Mouse (Mus musculus): ENCODE measurements at regions not wholly inside any gene's neighbourhood (a gene's known extent, or its start where the extent isn't known, plus 50 kb on each side); places are given as distances from the start of the nearest gene placed in this dataset.

DNA sequence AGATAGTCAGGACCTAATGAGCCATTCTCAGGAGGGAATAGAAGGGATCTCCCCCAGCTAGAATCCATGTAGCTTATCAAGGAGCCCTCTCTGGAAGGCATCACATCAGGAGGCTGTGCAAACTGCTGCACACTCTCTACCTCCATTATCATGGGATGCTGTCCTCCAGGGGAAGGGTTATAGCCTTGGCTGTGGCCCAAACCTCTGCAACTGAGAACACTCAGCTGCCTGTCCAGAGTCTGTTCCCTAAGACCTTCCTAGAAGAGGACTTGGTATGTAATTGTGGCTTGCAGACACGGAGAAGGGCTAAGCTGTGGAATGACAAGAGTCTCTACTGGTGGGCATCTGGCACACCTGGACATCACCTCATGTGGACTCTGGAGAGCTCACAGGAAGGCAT, 180.2 kb downstream of the Uaca start:
- TF ChIP-seq CTCF (conservative IDR thresholded peaks at IDR 0.05) = no peak
- no peak for DNase-seq (ENCODE audit: low spot score in 2 of 2)
- Histone ChIP-seq H3K4me3 (no peak overlapping the region), H3K27ac (no peak overlapping the region)

DNA sequence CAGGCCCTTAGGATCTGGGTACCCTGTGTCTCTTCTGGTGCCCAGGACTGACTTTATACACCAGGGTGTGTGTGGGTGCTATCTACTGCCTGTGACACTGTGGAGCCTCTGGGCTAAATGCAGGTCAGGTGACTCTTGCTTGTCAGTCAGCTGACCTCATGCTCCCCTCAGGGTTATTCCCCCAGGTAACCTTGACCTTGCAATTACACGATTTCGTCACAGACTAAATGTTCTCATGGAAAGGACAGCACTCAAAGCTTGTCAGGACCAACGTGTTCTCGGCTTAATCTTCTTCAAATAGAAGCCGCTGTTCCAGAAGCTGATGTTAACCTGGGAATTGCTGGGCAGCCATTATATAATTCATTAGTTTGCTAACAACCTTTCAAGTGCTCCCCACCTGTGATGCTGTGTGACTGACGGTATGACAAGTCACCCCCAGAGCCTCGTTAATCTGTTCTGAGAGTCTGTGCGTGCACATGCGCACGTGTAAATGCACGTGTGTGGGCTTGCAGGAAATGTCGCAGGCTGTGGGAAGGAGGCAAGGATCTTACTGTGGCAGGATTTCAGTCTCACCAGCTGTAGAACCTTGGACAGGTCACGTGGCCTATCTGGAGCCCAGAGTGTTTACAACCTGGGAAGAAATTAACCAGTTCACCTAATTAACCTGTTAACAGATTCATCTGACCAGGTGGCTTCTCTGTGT, 188.2 kb downstream of the Uaca start:
- DNase-seq (ENCODE audit: low spot score in 2 of 2) = no peak
- H3K4me3 ChIP-seq = no peak overlapping the region
- H3K27ac ChIP-seq = no peak overlapping the region
- TF ChIP-seq CTCF (conservative IDR thresholded peaks at IDR 0.05) = no peak

DNA sequence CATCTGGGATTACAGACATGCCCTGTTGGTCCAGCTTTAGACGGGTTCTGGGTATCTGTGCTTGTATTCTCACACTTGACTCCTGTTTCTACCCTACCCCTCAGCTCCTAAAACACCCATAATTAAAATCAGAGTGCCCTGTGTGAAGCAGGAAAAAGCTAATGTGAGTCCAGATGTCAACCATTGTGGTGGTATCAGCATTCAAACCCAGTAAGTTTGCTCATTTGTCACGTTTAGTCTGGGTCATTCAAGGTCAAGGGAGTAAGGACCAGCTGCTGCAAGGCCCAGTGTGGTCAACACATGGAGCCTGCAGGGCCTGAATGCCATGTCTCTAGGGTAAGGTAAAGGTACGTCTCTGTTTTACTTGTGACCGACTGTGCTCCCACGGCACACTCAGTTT, 188.9 kb downstream of the Uaca start:
- H3K27ac ChIP-seq = no peak overlapping the region
- no peak for TF ChIP-seq CTCF (conservative IDR thresholded peaks at IDR 0.05)
- H3K4me3 ChIP-seq = no peak overlapping the region
- DNase-seq (ENCODE audit: low spot score in 2 of 2) = no peak

DNA sequence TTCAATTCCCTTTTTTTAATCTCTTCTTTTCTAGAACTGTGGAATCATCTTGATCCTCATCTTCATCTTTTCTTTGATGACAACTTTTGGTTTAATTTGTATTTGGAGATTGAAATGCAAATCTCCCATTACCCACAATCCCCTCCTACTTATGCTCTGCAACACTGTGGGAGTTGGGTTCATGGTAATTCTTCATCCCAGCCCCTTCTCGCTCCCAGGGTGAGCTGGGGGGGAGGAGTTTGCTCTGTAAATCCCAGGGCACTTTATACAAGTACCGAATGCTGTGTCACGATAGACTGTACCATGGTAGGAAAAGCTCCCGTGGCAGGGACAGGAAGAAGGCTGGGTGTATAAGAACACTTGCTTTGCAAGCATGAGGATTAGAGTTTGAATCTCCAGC, 193.8 kb downstream of the Uaca start:
- no peak for DNase-seq (ENCODE audit: low spot score in 2 of 2)
- Histone ChIP-seq H3K27ac (no peak overlapping the region), H3K4me3 (no peak overlapping the region)
- TF ChIP-seq CTCF (conservative IDR thresholded peaks at IDR 0.05) = no peak

DNA sequence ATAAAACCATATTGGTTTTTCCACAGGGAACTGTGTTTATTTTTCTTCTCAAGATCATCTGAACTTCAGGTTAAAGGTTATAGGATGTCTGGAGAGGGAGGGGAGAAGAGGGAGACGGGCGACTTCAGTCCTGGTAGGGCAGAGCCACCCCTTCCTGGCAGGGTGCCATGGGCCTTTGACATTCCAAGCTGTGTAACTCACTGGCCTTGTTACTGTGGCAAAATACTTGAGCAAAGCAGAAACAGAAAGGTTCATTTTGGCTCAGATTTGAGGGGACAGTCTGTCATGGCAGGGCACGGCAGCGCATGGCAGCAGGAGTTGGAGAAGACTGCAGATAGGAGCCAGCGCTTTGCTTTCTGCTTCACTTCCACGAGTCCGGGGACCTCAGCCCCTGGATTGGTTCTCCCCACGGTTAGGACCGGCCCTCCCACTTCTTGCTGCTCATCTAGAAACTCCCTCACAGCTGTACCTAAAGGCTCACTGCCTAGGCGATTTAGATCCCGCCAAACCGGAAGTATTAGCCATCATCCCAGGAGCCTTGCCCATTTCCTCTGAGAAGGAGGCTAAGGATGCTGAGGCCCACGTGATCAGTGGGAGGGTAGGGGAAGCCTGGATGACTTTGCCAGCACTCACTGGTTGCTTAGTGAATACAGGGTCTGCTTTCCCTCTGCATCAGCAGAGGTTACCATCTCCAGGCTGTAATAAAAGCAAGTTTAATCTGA, 195.5 kb downstream of the Uaca start:
- DNase-seq (ENCODE audit: low spot score in 2 of 2) = no peak
- H3K27ac ChIP-seq = no peak overlapping the region
- no peak overlapping the region for H3K4me3 ChIP-seq
- TF ChIP-seq CTCF (conservative IDR thresholded peaks at IDR 0.05) = no peak

DNA sequence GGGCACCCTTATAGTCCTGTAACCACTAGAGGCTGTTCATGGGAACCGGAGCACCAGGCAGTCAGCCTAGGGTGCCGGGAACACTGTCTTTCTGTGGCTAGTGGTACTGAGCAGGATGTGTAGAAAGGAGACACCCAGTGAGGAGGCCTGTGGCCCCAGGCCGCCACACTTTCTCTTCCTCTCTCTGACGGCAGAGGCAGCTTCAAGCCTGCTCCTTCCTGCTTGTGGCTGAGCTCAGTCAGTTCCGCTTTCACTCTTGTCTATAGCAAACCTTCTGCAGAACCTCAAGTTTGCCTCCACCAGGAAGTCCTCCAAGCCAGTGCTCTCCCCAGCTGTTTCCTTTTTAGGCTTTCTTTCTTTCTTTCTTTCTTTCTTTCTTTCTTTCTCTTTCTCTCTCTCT, 197.2 kb downstream of the Uaca start:
- H3K27ac ChIP-seq = no peak overlapping the region
- DNase-seq (ENCODE audit: low spot score in 2 of 2) = peak in 1 of 2 experiments; percentile 22
- H3K4me3 ChIP-seq = no peak overlapping the region
- TF ChIP-seq CTCF (conservative IDR thresholded peaks at IDR 0.05) = no peak

DNA sequence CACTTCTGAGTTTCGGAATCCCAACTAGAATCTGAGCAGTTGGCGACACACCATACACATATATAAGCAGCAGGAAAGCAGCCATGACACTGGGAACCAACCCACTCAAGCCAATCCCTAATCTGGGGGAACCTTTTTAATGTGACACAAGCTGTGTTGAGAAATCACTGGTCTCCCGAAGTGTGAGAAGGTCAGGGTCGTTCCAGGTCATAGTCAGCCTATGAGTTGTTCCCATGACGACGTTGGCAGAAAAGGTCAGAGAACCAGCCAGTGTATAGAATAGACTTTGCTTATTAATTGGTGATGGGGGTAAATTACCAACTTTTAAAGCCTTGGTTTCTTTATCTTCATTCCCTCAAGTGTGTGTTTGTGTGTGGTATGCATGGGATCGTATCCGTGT, 199.3 kb downstream of the Uaca start:
- TF ChIP-seq CTCF (conservative IDR thresholded peaks at IDR 0.05) = no peak
- Histone ChIP-seq H3K4me3 (no peak overlapping the region), H3K27ac (no peak overlapping the region)
- no peak for DNase-seq (ENCODE audit: low spot score in 2 of 2)

DNA sequence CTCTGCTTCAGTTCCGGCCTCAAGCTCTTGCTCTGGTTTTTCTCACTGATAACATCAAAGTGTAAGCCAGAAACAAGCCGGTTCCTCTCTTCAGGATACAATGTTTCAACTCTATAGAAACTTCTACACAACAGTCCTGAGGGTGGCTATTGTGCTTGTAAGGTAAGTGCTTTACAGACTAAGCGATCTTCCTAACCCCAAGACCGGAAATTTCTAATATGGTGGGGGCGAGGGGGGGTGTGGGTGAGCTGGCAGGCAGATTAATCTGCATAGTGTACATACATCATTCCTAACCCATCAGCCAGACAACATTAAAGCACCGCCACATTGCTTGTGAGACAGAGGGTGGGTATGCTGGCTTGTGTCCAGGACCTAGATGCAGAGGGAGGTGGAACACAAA, 200.8 kb downstream of the Uaca start:
- Histone ChIP-seq H3K27ac (no peak overlapping the region), H3K4me3 (no peak overlapping the region)
- no peak for TF ChIP-seq CTCF (conservative IDR thresholded peaks at IDR 0.05)
- no peak for DNase-seq (ENCODE audit: low spot score in 2 of 2)

DNA sequence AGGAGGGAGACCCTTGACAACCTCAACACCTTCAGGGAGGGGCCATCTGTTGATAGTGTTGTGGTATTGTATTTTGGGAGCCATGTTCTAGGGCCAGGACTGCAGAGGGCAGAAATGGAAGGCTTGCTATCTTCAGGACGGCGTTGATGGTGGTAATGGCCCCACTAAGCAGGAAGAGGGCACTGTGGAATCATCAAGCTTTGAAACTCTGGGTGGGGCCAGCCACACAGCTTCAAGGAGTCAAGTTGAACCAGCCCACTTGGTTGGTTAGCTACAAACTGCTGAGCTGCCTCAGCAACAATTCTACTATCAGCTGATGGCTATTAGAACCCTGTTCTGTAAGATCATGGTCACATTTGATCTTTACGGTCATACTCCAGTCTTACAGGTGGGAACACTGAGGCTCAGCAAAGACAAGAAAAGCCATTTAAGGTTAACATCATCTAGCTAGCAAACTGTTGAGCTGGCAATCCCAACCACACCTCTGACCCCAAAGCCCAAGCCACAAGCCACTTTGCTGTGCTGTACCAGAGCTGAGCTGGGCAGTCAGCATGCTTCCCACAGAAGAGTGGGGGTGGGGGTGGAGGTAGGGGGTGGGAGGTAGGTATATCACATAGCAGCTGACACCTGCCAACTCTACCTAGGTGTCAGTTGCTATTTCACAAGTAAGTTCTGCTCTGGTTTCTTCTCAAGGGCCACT, 203.9 kb downstream of the Uaca start:
- Histone ChIP-seq H3K4me3 (no peak overlapping the region), H3K27ac (no peak overlapping the region)
- TF ChIP-seq CTCF (conservative IDR thresholded peaks at IDR 0.05) = peak; percentile 72
- peak; percentile 25 to 43 for DNase-seq (ENCODE audit: low spot score in 2 of 2)

DNA sequence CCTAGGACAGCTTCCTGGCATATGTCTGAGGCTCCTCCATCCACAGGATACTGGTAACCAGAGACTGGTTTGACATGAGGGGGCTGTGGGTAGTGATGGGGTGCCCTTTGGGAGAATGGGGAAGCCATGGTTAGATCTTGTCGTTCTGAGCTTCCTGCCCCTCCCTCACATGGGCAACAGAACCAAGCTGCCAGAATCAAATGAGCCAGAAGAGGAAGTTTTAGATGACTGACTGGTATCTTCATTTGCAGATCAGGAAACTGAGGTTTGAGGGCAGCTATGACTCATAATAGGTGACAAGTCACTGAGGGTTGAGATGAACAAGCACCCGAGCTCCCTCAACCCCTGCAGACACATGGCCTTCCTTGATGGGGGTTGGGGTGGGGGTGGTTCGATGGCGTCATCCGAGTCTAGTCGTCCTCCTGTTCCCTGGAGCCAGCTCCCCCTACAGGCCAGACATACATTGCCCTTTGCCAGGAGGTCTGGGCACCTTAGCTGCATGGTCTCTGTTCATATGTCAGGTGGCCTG, 204.7 kb downstream of the Uaca start:
- H3K27ac ChIP-seq = no peak overlapping the region
- DNase-seq (ENCODE audit: low spot score in 2 of 2) = no peak
- H3K4me3 ChIP-seq = no peak overlapping the region
- TF ChIP-seq CTCF (conservative IDR thresholded peaks at IDR 0.05) = peak; percentile 59

DNA sequence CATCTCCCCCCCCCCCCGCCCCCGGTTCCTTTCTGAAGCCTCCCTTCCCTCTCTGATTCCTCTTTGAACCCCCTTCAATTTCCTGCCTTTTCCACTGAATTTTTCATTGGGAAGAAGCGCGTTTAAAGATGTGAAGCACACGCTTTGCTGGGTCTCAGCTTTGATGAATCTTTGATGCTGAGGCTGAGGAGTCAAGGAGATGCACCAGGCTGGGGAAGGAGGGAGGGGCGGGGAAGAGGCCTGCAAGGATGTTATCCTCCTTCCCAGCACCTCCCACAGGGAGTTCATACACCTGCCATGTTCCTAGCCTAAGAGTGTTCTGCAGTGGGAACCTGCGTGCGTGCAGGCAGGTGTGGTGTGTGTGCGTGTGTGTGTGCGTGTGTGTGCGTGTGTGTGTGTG, 205.9 kb downstream of the Uaca start:
- TF ChIP-seq CTCF (conservative IDR thresholded peaks at IDR 0.05) = no peak
- no peak overlapping the region for H3K27ac ChIP-seq
- H3K4me3 ChIP-seq = no peak overlapping the region
- DNase-seq (ENCODE audit: low spot score in 2 of 2) = no peak

DNA sequence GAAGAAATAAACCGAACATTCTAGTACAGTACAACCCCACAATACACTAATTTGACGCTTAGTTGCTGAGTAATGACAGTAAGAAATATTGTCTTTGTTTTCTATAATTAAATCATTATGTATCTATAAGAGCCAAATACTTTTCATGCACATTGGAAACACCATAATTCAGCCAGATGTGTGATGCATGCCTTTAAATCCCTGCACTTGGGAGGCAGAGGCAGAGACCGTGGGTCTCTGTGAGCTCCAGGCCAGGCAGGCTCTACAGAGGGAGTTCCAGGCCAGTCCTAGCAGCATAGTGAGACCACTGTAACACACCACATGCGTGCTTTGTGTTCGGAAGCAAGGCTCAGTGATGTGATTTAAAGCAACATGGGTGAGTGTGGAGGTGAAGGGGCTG, 208.2 kb downstream of the Uaca start:
- no peak overlapping the region for H3K27ac ChIP-seq
- no peak for DNase-seq (ENCODE audit: low spot score in 2 of 2)
- H3K4me3 ChIP-seq = no peak overlapping the region
- TF ChIP-seq CTCF (conservative IDR thresholded peaks at IDR 0.05) = no peak

DNA sequence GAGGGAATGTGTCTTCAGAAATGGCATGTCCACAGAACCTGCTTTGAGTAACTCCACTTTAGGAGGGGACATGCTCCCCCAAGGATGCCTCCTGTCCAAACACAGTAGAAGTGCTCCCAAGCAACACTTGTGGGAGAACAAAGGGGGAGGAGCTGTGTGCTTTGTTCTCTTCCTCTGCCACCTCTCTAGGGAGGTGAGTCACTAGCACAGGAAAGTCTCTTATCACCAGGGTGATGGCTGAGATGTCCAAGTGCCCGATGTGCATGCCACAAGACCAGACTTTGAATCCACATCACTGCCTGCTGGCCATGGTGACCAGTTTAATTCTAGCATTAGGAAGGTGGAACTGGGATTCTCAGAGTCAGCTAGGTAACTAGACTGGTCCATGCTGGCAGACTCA, 214.1 kb downstream of the Uaca start:
- Histone ChIP-seq H3K27ac (no peak overlapping the region), H3K4me3 (no peak overlapping the region)
- DNase-seq (ENCODE audit: low spot score in 2 of 2) = no peak
- TF ChIP-seq CTCF (conservative IDR thresholded peaks at IDR 0.05) = no peak

Data from layer of hippocampus, adult 2 months (tissue).